Mouse (Mus musculus): ENCODE results near the gene Akt1. TPM values are rescaled to one million over a fixed set of nuclear protein-coding genes. Genes with fewer than 3 reads are reported as not detected.

The Akt1 gene
- total RNA-seq, 2 experiments from 2014 or later = 71.8 to 101 TPM

DNA sequence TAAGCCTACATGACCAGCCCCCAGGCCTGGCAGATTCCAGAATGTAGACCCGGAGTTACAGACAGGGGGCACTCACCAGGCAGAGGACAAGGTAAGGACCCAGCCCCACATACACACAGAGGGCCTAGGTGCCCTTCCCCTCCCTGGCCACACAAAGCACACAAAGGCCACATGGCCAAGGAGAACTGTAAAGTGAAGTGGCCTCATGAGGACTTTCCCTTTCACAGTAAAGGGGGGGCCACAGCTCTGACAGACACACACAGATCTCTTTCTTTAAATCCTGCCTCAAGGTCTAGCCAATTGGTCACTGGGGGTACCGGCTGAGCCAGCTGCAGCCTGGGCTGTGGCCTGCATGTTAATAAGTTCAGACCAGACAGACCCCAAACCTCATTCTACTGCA, 10.6 kb downstream of the Akt1 start:
- no peak for ATAC-seq (replicated peaks; ENCODE audit: low FRiP score, low TSS enrichment, poor library complexity, severe bottlenecking)

DNA sequence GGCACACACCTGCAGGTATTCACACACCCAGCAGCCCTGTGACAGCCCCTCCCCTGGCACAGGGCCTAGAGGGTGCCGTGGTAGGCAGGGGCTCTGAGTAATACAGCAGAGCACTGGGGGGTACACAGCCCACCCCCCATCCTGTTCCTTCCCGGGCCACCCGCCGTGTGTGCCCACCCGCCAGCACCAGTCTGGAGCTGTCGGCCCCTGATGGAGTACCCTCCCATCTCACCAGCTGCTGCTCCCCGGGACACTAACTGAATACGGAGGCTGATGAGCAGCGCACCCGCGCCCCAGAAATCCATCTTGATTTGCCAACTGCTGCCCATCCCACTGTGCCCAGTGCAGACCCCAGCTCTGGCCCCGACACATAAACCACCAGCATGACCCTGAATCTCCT, 11.0 kb downstream of the Akt1 start:
- ATAC-seq (replicated peaks; ENCODE audit: low FRiP score, low TSS enrichment, poor library complexity, severe bottlenecking) = no peak

DNA sequence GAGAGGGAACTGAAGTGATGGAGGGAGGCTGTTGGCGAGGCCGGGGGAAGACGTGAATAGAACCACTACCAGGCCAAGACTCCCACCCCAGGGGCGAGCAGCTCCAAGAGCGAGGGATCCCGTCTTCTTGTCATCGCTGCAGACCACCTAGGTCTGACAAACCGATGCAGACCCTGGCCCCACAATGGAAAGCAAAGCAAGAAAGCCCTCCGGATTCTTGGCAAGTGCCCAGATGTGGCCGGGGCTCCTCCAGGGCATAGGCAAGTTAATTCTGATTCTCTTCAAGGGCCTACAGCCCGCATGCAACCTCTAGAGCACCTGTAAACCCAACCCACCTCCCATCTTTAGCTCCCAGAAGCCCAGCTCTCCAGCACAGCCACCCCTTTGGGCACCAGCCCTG, 11.4 kb downstream of the Akt1 start:
- ATAC-seq (replicated peaks; ENCODE audit: low FRiP score, low TSS enrichment, poor library complexity, severe bottlenecking) = no peak

DNA sequence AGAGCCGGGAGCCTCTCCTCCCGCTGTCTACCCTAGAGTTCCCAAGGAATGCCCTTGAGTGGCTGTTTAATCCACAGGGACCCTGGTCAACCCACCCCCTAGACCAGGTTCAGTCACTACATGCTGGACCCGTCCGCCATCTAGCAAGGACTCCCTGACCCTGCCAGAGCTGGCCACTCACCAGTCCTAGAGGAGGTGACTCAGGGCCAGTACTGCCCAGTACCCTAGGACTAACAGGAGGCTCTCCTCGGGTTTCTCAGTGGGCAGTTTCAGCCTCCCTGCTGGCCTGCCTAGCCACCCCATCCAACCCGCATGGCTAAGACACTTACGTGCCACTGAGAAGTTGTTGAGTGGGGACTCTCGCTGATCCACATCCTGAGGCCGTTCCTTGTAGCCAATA, 12.8 kb downstream of the Akt1 start:
- no peak for ATAC-seq (replicated peaks; ENCODE audit: low FRiP score, low TSS enrichment, poor library complexity, severe bottlenecking)

DNA sequence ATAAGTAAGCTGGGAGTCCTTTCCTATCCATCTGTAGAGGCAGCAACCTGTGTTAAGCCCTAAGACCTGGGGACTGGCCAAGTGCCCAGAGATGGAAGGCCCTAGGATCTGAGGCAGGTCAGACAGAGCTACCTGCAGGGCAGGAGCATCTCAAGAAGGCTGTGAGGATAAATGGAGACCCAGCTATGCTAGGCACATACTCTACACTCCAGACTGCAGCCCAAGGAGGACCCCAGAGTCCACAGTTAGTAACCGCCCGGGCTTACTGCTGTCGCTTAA, 13.4 kb downstream of the Akt1 start:
- ATAC-seq (replicated peaks; ENCODE audit: low FRiP score, low TSS enrichment, poor library complexity, severe bottlenecking) = no peak

DNA sequence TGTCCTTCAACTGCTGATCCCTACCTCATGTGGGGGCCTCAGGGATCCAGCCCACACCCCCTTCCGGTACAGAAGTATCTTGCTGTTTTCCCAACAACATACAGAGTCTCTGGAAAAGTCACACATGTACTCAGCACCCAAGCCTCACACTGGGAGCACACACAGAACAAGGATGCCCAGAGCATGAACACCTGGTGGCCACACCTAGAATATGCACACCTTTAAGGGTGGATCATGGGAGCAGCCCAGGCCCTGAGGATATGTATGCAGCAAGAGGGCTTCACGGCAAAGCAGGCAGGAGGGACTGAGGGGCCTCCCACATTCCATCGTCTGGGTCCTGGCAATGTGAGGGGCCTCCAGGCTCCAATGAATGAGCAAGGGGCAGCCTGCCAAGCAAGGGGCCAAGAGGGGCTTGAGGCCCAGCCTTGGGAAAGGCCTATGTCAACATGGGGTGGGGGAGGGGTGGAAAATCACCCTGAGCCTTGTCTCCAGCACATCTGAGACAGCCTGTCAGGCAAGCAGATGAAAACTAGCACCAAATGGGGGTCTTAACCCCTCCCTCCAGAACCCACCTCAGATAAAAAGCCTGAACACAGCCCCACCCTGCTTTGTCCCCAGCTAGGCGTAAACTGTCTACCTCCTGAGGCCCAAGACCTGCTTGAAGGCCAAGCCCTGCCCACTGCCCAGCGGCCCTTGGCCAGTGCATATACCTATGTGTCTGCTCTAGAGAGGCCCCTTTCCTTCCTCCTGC, 13.9 kb downstream of the Akt1 start:
- no peak for ATAC-seq (replicated peaks; ENCODE audit: low FRiP score, low TSS enrichment, poor library complexity, severe bottlenecking)

DNA sequence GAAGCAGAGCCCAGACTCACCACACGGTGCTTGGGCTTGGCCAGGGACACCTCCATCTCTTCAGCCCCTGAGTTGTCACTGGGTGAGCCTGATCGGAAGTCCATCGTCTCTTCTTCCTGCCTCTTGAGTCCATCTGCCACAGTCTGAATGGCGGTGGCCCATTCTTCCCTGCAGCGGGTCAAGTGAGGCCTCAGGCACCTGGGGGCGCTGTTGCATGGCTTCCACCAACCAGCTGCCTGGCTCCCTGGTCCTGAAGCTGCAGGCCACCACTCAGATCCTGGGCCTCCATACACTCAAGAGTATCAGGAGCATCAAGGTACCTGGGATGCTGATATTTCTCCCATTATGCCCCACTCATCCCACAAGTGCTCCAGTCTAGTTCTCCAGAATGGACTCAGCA, 15.6 kb downstream of the Akt1 start:
- peak; percentile 35; the same call in 1 of the 2 replicates for ATAC-seq (replicated peaks; ENCODE audit: low FRiP score, low TSS enrichment, poor library complexity, severe bottlenecking)

DNA sequence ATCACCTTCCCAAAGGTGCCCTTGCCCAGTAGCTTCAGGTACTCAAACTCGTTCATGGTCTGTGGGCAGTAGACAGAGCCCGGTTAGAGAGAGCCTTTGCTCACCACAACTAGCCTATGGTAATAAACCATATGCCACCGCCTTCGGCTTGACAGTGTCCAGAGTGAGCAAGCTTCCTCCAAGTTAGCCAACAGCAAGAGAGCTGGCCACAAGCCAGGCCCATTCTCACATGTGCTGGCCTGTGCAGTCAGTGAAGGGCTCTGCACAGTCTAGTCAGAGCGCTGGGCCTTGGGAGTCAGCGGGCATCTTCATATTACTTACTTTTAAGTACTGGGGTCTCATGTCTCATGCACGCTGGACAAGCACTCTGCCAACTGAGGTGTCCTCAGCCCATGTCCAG, 16.1 kb downstream of the Akt1 start:
- ATAC-seq (replicated peaks; ENCODE audit: low FRiP score, low TSS enrichment, poor library complexity, severe bottlenecking) = no peak

DNA sequence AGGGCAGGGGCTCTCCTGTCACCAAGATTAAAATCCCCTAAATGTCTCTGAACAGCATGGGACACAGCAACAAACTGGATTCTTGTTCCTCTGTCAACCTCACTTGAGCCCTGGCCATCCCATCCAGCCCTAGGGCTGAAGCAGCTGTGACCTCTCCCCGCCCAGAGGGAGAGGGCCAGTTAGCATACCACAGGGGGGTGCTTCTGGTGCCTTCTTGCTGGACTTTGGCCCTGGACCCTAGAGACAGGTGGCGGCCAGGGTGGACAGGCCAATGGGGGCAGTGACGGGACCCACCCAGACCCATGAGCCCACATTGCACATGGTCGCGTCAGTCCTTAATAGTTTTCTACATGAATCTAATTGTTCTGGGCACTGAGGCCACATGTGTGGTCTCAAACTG, 20.6 kb downstream of the Akt1 start:
- ATAC-seq (replicated peaks; ENCODE audit: low FRiP score, low TSS enrichment, poor library complexity, severe bottlenecking) = no peak

DNA sequence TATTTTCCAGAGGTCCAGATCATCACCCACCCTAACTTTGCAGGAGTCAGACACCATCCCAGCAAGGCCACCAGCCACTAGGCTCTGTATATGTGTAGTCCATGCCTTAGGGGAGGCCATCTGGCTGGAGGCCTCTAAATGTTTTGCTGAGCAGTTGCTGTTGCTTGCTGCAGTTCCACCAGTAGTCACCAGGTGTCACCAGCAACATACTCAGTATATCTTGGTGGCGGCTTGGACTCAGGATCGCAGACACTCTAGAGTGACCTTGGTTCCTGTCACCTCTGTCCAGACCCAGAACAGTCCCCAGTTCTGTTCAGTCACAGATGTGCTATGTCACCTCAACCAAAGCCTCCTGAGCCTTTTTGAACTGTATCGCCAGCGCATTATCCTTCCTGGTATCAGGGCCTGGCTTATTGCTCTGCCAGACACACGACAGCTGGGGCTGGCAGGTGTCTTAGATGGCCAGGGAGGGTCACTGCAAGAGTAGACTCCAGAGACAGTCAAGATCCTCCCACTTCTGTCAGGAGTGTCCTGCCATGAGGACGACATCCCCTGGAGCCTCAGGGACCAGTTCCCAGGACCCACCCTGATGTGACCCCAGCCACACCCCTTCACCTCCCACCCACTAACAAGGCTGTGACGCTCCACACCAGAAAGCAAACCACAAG, 21.4 kb downstream of the Akt1 start:
- peak; percentile 82 for ATAC-seq (replicated peaks; ENCODE audit: low FRiP score, low TSS enrichment, poor library complexity, severe bottlenecking)

DNA sequence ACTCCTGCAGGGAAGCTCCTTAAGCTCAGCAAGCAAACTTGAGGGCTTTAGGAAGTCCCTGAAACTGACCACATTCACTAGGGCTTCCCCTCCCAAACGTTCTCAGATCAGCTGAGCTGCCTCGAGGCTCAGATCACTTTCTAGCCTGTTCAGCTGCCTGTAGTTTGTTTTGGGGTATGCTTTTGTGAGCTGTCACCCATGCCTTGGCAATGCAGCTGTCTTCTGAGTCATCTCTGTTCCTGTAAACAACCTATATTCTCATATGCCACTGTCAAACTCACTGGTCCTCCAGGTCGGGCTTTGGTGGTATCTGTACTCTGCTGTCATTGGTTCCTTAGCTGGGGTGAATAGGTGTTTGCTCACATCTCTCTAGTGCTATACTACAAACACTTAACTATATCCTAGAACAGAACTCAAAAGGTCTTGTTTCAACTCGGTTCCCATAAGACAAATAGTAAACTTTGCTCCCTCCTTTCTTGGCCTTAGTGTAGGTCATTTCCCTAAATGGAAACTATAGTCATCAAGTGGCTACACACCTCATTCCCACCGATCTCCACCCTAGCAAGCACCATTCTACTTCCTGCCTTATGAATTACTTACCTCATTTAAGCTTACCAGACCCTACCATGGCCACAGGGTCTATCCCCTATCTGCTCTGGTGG, 22.8 kb downstream of the Akt1 start:
- ATAC-seq (replicated peaks; ENCODE audit: low FRiP score, low TSS enrichment, poor library complexity, severe bottlenecking) = no peak

DNA sequence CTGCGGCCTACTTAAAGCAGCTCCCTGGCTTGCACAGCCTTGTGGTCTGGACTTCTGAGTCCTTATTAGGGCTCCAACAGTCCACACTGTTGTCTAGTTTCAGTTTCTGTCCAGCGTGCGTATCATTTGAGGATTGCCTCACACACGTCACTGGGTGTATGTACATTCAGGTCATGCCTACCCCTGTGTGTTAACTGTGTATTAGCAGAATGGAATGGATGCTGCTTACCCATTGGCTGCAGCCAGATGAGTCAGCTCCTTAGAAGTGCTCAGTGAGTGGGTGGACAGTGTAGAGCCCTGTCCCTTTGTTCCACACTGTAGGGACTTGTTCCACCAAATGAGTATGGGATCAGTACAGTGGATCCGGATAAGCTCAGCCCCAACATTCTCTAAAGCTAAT, 26.6 kb downstream of the Akt1 start:
- no peak for ATAC-seq (replicated peaks; ENCODE audit: low FRiP score, low TSS enrichment, poor library complexity, severe bottlenecking)

DNA sequence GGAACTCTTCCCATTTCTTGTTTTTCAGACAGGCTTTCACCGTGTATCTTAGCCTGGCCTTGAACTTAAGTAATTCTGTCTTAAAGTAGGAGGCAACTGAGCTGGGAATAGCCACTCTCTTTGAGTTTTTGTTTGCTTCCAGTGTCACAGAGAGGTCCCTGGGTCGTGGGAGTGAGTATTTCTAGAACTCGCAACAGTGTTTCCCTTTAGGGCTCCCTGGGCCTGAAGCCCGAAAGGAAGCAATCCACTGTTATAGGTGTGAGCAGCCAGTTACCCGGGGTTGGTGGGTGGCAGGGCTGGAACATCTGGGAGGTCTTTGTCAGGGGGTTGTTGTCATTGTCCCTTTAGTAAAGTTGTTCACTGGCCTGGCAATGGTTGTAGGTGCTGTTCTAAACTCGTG, 28.5 kb downstream of the Akt1 start:
- ATAC-seq (replicated peaks; ENCODE audit: low FRiP score, low TSS enrichment, poor library complexity, severe bottlenecking) = no peak

DNA sequence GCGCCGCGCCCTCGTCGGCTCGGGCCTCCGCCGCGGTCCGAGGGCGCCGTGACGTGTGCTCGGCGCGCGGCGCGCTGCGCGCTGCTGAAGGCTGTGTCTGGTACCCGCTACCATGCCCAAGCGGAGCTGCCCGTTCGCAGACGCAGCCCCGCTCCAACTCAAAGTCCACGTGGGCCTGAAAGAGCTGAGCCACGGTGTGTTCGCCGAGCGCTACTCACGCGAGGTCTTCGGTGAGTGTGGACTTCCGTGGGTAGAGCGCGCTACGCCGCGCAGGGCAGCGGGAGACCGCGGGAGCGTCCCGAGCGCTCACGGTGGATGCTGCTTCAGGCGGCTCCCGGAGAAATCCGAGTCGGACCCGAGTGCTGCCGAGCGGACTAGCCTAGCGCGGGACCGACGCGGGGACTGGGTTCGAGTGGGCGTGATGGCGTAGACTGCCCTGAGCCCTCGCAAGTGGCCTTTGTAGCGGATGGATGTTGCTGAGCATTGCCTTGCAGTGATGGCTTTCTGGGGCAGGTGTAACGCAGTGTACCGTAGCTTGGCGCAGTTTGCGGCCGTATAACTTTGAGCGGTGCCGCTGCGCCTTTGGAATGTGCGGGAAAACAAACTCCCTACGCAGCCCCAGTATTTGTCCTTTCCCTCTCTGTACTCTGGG, 29.7 kb downstream of the Akt1 start:
- ATAC-seq (replicated peaks; ENCODE audit: low FRiP score, low TSS enrichment, poor library complexity, severe bottlenecking) = peak; percentile 42

DNA sequence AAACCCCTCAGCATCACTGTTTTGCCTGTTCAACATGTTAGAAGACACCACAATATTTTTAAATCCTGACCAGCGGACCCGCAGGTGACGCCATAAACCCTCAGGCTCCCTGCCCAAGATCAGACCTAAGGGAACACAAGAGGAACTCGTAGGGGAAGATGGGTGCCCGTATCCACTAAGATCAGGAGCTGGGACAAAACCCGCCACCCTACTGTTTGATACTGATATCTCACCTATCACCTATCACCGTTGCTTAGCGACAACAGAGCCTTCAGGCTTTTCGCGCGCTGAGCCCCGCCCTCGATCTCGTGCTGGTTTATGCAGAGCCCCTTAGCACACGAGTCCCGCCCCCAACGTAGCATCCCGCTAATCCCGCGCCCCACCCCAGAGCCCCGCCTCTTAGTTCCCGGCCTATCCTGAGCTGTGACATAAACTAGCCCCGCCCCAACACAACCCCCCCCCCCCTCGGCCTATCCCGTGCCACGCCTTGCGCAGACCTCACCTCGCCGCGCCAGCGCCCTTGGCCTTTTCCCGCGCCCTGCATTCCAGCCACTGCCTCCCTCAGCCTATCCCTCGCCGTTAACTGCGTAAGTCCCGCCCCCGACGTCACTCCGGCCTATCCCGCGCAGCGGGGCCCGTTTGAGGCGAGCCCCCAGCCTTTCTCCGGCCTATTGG, 30.4 kb downstream of the Akt1 start, which contains the start of gene Siva1:
Gene Siva1 (plus strand): TSS at position 500 of the 675 bp plus-strand sequence.
- peak; percentile 88 for ATAC-seq (replicated peaks; ENCODE audit: low FRiP score, low TSS enrichment, poor library complexity, severe bottlenecking)

DNA sequence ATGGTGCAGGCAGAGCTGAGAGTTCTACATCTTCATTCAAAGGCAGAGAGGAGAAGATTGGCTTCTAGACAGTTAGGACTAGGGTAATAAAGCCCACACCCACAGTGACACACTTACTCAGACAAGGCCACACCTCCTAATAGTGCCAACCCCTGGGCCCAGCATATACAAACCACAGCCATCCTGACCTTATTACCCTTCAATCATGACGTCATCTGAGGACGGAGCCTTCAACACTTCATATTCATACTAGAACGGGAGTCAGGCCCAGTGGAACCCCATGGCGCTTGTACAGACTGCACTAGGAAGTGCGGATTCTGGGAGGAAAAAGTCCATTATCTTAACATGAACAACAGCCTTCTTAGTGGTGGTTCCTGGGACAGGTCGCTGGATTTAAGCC, 31.6 kb downstream of the Akt1 start:
- ATAC-seq (replicated peaks; ENCODE audit: low FRiP score, low TSS enrichment, poor library complexity, severe bottlenecking) = no peak

DNA sequence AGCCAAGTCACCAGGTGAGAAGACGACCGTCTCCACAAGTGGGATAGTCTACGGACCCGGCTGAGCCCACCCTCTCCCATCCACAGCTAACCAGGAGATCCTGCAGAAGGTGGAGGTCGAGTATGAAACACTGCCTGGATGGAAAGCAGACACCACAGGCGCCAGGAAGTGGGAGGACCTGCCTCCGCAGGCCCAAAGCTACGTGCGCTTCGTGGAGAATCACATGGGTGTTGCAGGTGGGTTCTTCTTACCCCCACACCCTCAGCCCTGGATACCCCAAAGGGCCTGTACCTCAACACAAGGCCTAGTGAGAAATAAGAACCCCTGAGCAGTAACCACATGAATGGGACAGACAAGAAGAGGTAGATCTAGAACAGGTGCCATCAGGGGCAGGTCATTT, 35.2 kb downstream of the Akt1 start:
- no peak for ATAC-seq (replicated peaks; ENCODE audit: low FRiP score, low TSS enrichment, poor library complexity, severe bottlenecking)

DNA sequence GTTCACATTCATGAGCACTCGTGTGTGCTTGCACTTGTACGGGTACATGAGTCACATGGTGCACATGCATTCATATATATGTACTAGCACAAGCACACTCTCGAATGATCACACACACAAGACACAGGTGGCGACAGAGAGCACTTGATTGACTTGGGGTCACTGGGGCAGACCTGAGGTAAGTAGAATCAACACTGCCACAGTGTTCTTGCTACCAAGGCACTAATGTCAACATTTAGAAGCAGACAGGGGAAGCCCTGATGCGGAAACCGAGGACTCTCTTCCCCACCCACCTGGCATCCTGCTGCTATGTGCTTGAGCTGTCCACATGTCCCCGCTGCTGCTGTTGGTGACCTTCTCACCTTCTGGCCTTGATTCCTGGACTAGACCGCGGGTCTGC, 41.0 kb downstream of the Akt1 start:
- ATAC-seq (replicated peaks; ENCODE audit: low FRiP score, low TSS enrichment, poor library complexity, severe bottlenecking) = no peak

DNA sequence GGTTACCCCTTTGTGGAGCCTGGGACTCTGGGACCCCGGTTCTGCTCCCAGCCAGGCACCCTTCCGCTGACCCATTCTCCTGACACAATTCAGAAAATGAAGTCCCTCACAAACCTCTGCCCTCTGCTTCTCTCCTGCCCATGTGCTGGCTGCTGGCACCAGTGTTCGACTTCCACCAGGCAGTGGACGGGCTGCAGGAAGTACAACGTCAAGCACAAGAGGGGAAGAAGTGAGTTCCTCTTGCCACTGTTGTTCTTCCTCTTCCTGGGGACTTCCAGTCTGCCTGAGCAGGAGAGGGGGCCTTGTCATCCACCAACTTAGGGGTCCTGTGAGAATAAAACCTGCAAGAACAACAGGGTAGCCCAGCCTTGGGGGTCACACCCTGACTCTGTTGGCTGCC, 41.8 kb downstream of the Akt1 start:
- ATAC-seq (replicated peaks; ENCODE audit: low FRiP score, low TSS enrichment, poor library complexity, severe bottlenecking) = no peak
